Mouse (Mus musculus) CD4-positive, CD25-positive, alpha-beta regulatory T cell, adult 2 months (primary cell): ENCODE data around the gene Dll3.

Experiments
- DNase-seq: peaks from one replicate; pipeline ENCODE4 v3.0.0-alpha.2; 2012; ENCODE audit warnings: low read depth, low spot score

Dll3 gene

GRCm38 (mm10) chr7:28309737-28310136 lies 7.7 kb upstream of the Dll3 start:
- DNase-seq, result no peak

GRCm38 (mm10) chr7:28306216-28306615 lies 4.2 kb upstream of the Dll3 start:
- DNase-seq, result no peak

- no peak for DNase-seq
Measured at GRCm38 (mm10) chr7:28305641-28306040, 3.6 kb upstream of the Dll3 start.

GRCm38 (mm10) chr7:28298837-28299625 lies 3.0 kb downstream of the Dll3 start:
- DNase-seq, result peak; percentile 65

GRCm38 (mm10) chr7:28294481-28294880 lies 7.6 kb downstream of the Dll3 start:
- DNase-seq, result peak; percentile 52

- no peak for DNase-seq
Measured at GRCm38 (mm10) chr7:28290638-28291590, 11.1 kb downstream of the Dll3 start, which contains the start of gene Selenov. Gene Selenov, minus strand, starts transcription at chr7:28291186.

GRCm38 (mm10) chr7:28290165-28290564 lies 11.9 kb downstream of the Dll3 start:
- peak; percentile 22 for DNase-seq

- no peak for DNase-seq
Measured at GRCm38 (mm10) chr7:28280630-28281029, 21.4 kb downstream of the Dll3 start.

GRCm38 (mm10) chr7:28278279-28278652 lies 23.8 kb downstream of the Dll3 start:
- DNase-seq, result no peak

GRCm38 (mm10) chr7:28277615-28278278 lies 24.3 kb downstream of the Dll3 start, which contains the start of gene Eid2b:
Gene Eid2b, plus strand, starts transcription at chr7:28277739.
- DNase-seq, result peak; percentile 98

GRCm38 (mm10) chr7:28277237-28277614 lies 24.8 kb downstream of the Dll3 start:
- no peak for DNase-seq

- peak; percentile 24 for DNase-seq
Measured at GRCm38 (mm10) chr7:28271761-28272160, 30.3 kb downstream of the Dll3 start.

GRCm38 (mm10) chr7:28269355-28269754 lies 32.7 kb downstream of the Dll3 start:
- DNase-seq, result peak; percentile 32

- no peak for DNase-seq
Measured at GRCm38 (mm10) chr7:28268576-28268975, 33.5 kb downstream of the Dll3 start.

GRCm38 (mm10) chr7:28268042-28268531 lies 34.0 kb downstream of the Dll3 start:
- DNase-seq, result peak; percentile 50

- peak; percentile 79 for DNase-seq
Measured at GRCm38 (mm10) chr7:28267129-28268041, 34.7 kb downstream of the Dll3 start, which contains the start of gene Eid2. Gene Eid2, plus strand, starts transcription at chr7:28267881.

GRCm38 (mm10) chr7:28265391-28265790 lies 36.6 kb downstream of the Dll3 start:
- no peak for DNase-seq

- DNase-seq, result peak; percentile 67
Measured at GRCm38 (mm10) chr7:28263786-28264185, 38.3 kb downstream of the Dll3 start.

GRCm38 (mm10) chr7:28262861-28263260 lies 39.2 kb downstream of the Dll3 start:
- no peak for DNase-seq

- DNase-seq, result peak; percentile 34
Measured at GRCm38 (mm10) chr7:28255476-28255875, 46.6 kb downstream of the Dll3 start.
